Mouse (Mus musculus) spleen, postnatal 4 days (tissue): Measurements from ENCODE around the gene Sh2b2.

Source experiments
- DNase-seq, 2 experiments: peaks; one replicate each; pipeline ENCODE4 v3.0.0; 2022; ENCODE audit warnings: low spot score in 2 of 2

Gene Sh2b2

DNA sequence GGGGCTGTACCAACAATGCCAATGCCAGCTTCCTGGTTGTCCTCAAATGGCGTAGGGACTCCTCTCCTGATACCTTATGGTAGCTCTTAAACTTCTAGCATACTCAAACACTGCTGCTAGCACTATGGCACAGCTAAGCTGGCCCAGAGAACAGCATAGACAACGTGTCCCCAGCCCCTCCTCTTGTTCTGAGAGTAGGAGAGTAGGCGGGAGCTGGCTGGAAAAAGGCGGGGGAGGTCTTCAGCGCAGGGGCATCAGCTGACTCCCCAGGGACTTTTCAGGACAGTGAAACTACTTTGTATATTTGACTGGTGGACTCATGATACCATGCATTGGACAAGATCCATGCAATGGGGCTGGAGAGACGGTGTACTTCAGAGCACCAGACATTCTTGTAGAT, 64.3 kb downstream of the Sh2b2 start:
- DNase-seq = no peak

DNA sequence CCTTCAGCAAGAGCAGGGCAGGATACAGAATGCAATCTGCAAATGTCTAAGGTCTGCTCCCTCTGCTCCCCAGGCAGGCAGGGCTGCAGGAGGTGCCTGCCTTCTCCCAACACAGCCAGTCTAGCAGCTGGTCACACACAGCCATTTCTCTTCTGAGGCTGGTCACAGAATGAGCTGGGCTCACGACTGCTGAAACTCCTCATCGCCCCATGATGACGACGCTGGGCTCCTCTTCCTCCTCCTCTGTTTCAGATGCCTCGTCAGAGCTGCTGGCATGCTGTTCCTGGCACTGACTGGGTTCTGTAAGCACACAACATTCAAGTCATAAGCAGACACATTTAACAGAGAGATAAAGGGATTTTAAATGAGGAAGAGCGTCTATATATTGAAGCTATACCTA, 65.2 kb downstream of the Sh2b2 start:
- no peak for DNase-seq

- DNase-seq = no peak
These were observed 66.8 kb downstream of the Sh2b2 start for GRCm38 (mm10) chr5:136179594-136179993.

- DNase-seq = no peak
These were observed 72.5 kb downstream of the Sh2b2 start for GRCm38 (mm10) chr5:136173606-136174463.

DNA sequence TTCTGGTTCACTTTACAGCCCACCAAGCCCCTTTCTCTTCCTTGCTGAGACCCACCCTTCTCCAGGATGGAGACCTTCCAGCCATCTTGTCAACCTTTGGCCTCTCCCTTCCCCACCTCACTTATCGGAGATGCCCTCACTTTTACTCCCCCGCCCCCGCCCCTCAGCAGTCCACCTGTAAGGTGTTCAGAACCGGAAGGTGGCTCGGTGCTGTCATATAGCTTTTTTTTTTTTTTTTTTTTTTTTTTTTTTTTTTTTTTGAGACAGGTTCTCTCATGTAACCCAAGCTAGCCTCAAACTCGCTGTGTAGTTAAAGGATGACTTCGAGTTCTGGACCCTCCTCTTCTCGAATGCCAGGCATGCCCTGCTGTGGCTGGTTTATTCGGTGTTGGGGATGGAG, 73.4 kb downstream of the Sh2b2 start:
- no peak for DNase-seq

DNA sequence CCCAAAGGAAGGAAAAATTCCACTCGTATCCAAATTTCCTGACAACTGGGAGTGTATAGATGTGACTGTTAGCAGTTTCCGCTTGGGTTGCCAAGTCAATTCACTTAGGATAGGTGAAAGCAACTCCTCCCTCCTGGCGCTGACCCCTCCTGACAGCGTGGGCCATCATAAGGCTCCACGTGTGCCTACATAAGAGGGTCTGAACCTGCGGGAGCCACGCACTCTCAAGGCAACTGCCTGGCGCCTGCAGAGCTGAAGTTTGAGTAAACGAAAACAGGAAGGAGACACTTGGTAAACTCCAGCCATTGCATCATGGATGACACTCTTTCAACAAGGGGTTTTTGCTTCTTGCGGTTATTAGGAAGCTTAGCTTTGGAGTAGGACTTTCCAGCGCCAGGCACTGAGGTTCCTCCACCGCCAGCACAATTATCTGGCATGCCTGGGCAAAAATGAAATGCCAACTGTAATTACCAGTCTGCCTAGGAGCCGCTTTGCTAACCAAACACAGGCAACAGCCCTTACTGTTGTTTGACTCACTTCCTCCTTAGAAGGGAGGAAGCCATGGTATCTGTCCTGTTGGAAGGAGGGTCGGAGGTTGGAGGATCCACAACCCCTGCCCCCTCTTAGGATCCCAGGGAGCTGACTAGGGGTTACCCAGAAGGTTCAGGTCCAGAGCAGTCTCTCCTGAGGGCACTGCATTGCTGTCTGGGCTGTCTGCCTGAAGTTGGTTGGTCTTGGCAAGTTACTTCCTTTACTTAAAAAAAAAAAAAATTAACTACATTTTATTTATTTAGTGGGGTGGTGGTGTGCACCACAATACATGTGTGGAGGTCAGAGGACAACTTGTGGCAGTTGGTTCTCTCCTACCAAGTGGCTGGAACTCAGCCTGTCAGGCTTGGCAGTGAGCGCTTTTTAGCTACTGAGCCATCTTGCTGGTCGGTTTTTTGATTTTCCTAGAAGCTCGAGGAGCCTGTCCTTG, 74.7 kb downstream of the Sh2b2 start:
- peak; percentile 33 to 72 for DNase-seq

DNA sequence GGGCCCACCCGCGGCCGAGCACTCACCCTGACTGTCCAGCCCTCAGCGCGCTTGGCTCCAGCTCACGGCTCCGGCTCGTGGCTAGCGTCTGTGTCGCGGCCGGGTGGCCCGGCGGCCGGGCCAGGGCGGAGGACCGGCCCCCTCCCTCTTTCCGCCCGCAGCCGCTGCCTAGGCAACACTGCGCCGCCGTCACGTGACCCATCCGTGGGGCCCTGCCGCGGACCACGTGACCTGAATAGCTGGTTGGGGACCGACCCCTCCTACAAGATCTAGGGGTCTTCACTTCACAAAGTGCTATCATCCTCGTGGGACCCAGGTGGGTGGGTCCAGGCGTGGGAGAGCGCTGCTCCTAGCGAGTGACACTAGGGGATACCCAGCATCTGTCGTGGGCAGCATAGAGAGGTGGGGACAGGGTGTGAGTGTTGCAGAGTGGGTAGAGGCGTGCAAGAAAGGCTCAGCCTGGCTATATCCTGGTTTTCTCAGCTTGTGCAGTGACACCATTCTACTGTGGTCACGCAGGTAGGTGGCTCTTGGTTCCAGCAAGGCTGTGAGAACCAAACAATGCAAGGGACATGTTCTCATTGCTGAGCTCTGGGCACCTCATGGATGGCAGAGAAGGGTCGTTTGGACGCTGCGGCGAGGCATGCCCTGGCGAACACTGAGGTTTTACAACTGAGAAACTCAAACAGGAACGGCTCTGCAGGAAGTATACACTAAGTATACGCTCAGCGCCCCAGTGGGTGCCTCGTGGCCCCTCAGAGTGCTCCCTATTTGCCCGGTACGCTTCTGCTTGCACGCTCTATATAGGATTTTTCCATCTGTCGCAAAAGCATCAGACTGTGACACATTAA, 75.6 kb downstream of the Sh2b2 start, which contains the start of gene Orai2:
Gene Orai2 (minus strand): TSS at position 202 of the 851 bp plus-strand sequence.
- DNase-seq = peak; percentile 84 to 90

DNA sequence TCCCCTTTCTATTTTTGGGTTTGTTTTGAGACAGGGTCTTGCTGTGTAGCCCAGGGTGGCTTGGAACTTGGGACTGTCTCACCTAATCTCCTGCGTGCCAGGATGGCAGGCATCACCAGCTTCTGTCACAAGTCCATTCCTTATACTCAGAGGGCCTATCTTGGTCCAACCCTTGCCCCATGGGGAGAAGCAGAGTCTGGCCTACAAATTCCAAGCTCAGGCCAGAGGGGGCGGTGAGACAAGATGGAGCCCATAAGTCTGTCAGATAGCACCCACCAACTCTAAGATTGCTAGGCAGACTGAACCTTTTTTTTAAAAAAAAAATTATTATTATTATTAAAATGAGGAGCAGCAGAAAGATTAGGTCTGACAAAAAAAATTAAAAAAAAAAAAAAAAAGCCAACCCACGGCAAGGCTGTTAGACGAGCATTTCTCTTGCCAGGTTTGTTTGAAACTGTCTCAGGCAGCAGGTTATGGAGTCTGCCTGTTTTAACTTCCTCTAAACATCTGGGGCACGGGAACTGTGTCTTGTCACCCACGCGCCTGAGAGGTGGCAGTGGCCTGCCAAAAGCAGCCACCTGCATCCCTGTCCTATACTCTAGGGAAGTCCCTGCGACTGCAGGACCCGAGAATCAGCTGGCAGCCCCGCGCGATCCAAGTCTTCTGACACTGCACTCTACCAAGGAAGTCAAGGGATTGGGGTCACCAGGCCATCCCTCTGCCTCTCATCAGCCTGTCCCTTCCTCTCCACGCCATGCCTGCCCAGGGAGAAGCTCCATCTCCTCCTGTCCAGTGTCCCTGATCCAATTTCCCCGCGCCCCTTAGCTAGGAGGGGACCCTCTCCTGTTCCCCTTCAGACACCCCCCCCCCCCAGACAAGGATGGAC, 76.5 kb downstream of the Sh2b2 start:
- DNase-seq = peak; percentile 51 to 74
